In genomic region chr13:9846543-9847434, GRCm38 (mm10) we compare ENCODE assay signal across 8 mouse cellular contexts.
A peak's percentile ranks its signal among the peaks of the same experiment; 100 is the strongest.
DNase-seq lines count a peak whose midpoint lies in the region; ATAC-seq and TF ChIP-seq lines count a peak whose summit lies in the region.

No protein-coding gene starts in this region.

- no peak overlapping the region for H3K9ac ChIP-seq in forebrain, embryonic 15.5 days (replicated peaks)
- no peak overlapping the region for H3K9ac ChIP-seq in hindbrain, embryonic 11.5 days (ENCODE audit: low read depth, low read length)

- H3K36me3 ChIP-seq in G1E (replicated peaks): no peaks in the 10 kb centered on the region
- no peaks in the 10 kb centered on the region for H3K36me3 ChIP-seq in forebrain, embryonic 15.5 days
- H3K36me3 ChIP-seq in hindbrain, embryonic 11.5 days (ENCODE audit: control insufficient read depth, insufficient read depth, low read length): no peaks in the 10 kb centered on the region

- TF ChIP-seq CTCF in G1E (IDR thresholded peaks at IDR 0.05; ENCODE audit: low read depth, low read length): peak; percentile 100

- H3K27me3 ChIP-seq in G1E (ENCODE audit: insufficient read depth, low read length): peaks cover 3% of the 10 kb centered on the region; the same call in 1 of the 2 replicates
- H3K27me3 ChIP-seq in forebrain, embryonic 15.5 days: no peaks in the 10 kb centered on the region
- no peaks in the 10 kb centered on the region for H3K27me3 ChIP-seq in hindbrain, embryonic 11.5 days (ENCODE audit: control insufficient read depth, insufficient read depth, low read length)

- no peak overlapping the region for H3K27ac ChIP-seq in forebrain, embryonic 15.5 days (replicated peaks)
- no peak overlapping the region for H3K27ac ChIP-seq in hindbrain, embryonic 11.5 days (ENCODE audit: low read depth, low read length)

- H3K4me2 ChIP-seq in forebrain, embryonic 15.5 days (replicated peaks): peak overlapping the region; percentile 22; the same call in 1 of the 2 replicates
- H3K4me2 ChIP-seq in hindbrain, embryonic 11.5 days (replicated peaks; ENCODE audit: low read depth, low read length): no peak overlapping the region

- H3K4me1 ChIP-seq in G1E (ENCODE audit: insufficient read depth, low read depth, low read length): no peaks in the 10 kb centered on the region
- H3K4me1 ChIP-seq in forebrain, embryonic 15.5 days: 0 out of 2 replicates have a peak, but pooled peaks cover 6% of the 10 kb centered on the region
- H3K4me1 ChIP-seq in hindbrain, embryonic 11.5 days (replicated peaks; ENCODE audit: control insufficient read depth, insufficient read depth, low read length): no peaks in the 10 kb centered on the region

- H3K4me3 ChIP-seq in G1E (ENCODE audit: low read depth, low read length): no peak overlapping the region
- no peak overlapping the region for H3K4me3 ChIP-seq in forebrain, embryonic 15.5 days
- H3K4me3 ChIP-seq in hindbrain, embryonic 11.5 days (ENCODE audit: low read depth, low read length): no peak overlapping the region

- peak; percentile 21 for DNase-seq in G1E (ENCODE audit: low spot score)
- peak; percentile 18 for DNase-seq in c-Kit-positive CD71-positive TER-119-positive erythroid progenitor cells, embryonic 14.5 days (ENCODE audit: low spot score)
- DNase-seq in hindbrain, embryonic 11.5 days (ENCODE audit: low spot score): peak; percentile 80
- DNase-seq in layer of hippocampus, adult 8-10 months (ENCODE audit: low spot score in 2 of 2): peak; percentile 19 to 64
- DNase-seq in lung, postnatal 25 days (ENCODE audit: low spot score): peak; percentile 42
- DNase-seq in retina, postnatal 1 day: peak; percentile 73
- DNase-seq in urinary bladder, postnatal 25 days (ENCODE audit: low spot score): peak; percentile 58

- H3K9me3 ChIP-seq in G1E (replicated peaks): no peaks in the 10 kb centered on the region
- H3K9me3 ChIP-seq in forebrain, embryonic 15.5 days: no peaks in the 10 kb centered on the region
- no peaks in the 10 kb centered on the region for H3K9me3 ChIP-seq in hindbrain, embryonic 11.5 days (ENCODE audit: control insufficient read depth, low read length)

- 29% methylated on average over 14 of the region's 14 CpGs for WGBS in forebrain, embryonic 15.5 days
- WGBS in hindbrain, embryonic 11.5 days: 38% methylated on average over 14 of the region's 14 CpGs

- peak; percentile 45 for ATAC-seq in G1E (ENCODE audit: extremely low read depth, insufficient number of reproducible peaks, low FRiP score, poor library complexity, severe bottlenecking)
- ATAC-seq in forebrain, embryonic 15.5 days (replicated peaks): peak; percentile 92
- peak; percentile 87 for ATAC-seq in hindbrain, embryonic 11.5 days (ENCODE audit: low FRiP score)

Comparison
In these comparisons a context has a peak if more than half of its experiments do, and no peak if none do; other contexts are left out.
1. DNase-seq: peak in every context shown above with its lines; median percentile 80 in hindbrain, embryonic 11.5 days; 73 in retina, postnatal 1 day; 58 in urinary bladder, postnatal 25 days; 42 in lung, postnatal 25 days; 42 in layer of hippocampus, adult 8-10 months; 21 in G1E; 18 in c-Kit-positive CD71-positive TER-119-positive erythroid progenitor cells, embryonic 14.5 days.